Mouse (Mus musculus): ENCODE data around the gene Mybphl. TPM values are rescaled to one million over a fixed set of nuclear protein-coding genes. Genes with fewer than 3 reads are reported as not detected.

The Mybphl gene
- total and polyA plus RNA-seq, 2 experiments from 2014 or later = 0.11 TPM; not detected in 1

GRCm38 (mm10) chr3:108367173-108367572 is 2.5 kb downstream of the Mybphl start:
- Histone ChIP-seq H3K36me3 (ENCODE audit: insufficient read depth, low read length) (no peaks in the 10 kb centered on the region), H3K27me3 (ENCODE audit: insufficient read depth, low read length) (no peaks in the 10 kb centered on the region), H3K4me3 (ENCODE audit: low read length) (no peak overlapping the region), H3K9ac (replicated peaks; ENCODE audit: low read length) (no peak overlapping the region), H3K4me2 (ENCODE audit: low read depth, low read length) (no peak overlapping the region), H3K27ac (no peak overlapping the region), H3K4me1 (ENCODE audit: insufficient read depth, low read length) (no peaks in the 10 kb centered on the region), H3K9me3 (ENCODE audit: low read length) (no peaks in the 10 kb centered on the region)
- peak; percentile 59 for DNase-seq (ENCODE audit: low spot score)
- WGBS = 55% methylated on average over 9 of the region's 9 CpGs
- peak; percentile 48 for ATAC-seq
- TF ChIP-seq CTCF (IDR thresholded peaks at IDR 0.05; ENCODE audit: low read depth) = no peak

GRCm38 (mm10) chr3:108367828-108368227 is 3.1 kb downstream of the Mybphl start:
- TF ChIP-seq CTCF (IDR thresholded peaks at IDR 0.05; ENCODE audit: low read depth) = no peak

GRCm38 (mm10) chr3:108368721-108369120 is 4.0 kb downstream of the Mybphl start:
- H3K4me1 ChIP-seq (ENCODE audit: insufficient read depth, low read length) = no peaks in the 10 kb centered on the region
- no peak for DNase-seq (ENCODE audit: low spot score)
- H3K4me3 ChIP-seq (ENCODE audit: low read length) = no peak overlapping the region
- ATAC-seq = no peak
- no peak overlapping the region for H3K4me2 ChIP-seq (ENCODE audit: low read depth, low read length)
- H3K36me3 ChIP-seq (ENCODE audit: insufficient read depth, low read length) = no peaks in the 10 kb centered on the region
- H3K9me3 ChIP-seq (ENCODE audit: low read length) = no peaks in the 10 kb centered on the region
- 79% methylated on average over 5 of the region's 5 CpGs for WGBS
- no peak overlapping the region for H3K27ac ChIP-seq
- no peak for TF ChIP-seq CTCF (IDR thresholded peaks at IDR 0.05; ENCODE audit: low read depth)
- H3K27me3 ChIP-seq (ENCODE audit: insufficient read depth, low read length) = no peaks in the 10 kb centered on the region
- H3K9ac ChIP-seq (replicated peaks; ENCODE audit: low read length) = no peak overlapping the region

More at GRCm38 (mm10) chr3:108367828-108368227, 3.1 kb downstream of the Mybphl start:
- ATAC-seq (no peak), DNase-seq (ENCODE audit: low spot score) (no peak)
- WGBS = 76% methylated on average over 3 of the region's 3 CpGs
- Histone ChIP-seq H3K36me3 (ENCODE audit: insufficient read depth, low read length) (no peaks in the 10 kb centered on the region), H3K9ac (replicated peaks; ENCODE audit: low read length) (no peak overlapping the region), H3K9me3 (ENCODE audit: low read length) (no peaks in the 10 kb centered on the region), H3K4me3 (ENCODE audit: low read length) (no peak overlapping the region), H3K4me1 (ENCODE audit: insufficient read depth, low read length) (no peaks in the 10 kb centered on the region), H3K27me3 (ENCODE audit: insufficient read depth, low read length) (no peaks in the 10 kb centered on the region), H3K4me2 (ENCODE audit: low read depth, low read length) (no peak overlapping the region), H3K27ac (no peak overlapping the region)

DNA sequence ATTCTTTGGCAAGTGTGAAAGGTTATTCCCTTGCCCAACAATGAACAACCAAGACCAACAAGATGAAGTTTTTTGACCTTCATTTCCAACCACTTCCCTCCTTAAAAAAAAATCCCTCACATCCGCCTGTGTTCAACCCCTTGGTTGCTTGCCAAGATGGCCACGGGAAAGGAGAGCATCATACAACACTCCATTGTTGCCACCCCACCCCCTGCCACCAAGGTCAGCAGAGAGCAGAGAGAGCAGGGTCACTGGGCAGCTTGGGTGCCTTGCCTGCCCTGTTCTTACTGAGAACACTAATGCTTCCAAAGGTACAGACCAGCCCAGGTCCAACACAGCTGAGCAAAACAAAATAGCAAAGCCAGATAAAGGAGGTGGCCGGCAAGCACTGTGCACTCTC is 7.6 kb downstream of the Mybphl start:
- Histone ChIP-seq H3K36me3 (ENCODE audit: insufficient read depth, low read length) (no peaks in the 10 kb centered on the region), H3K9me3 (ENCODE audit: low read length) (no peaks in the 10 kb centered on the region), H3K4me3 (ENCODE audit: low read length) (no peak overlapping the region), H3K4me2 (ENCODE audit: low read depth, low read length) (no peak overlapping the region), H3K9ac (replicated peaks; ENCODE audit: low read length) (no peak overlapping the region), H3K27me3 (ENCODE audit: insufficient read depth, low read length) (no peaks in the 10 kb centered on the region), H3K27ac (no peak overlapping the region), H3K4me1 (ENCODE audit: insufficient read depth, low read length) (no peaks in the 10 kb centered on the region)
- TF ChIP-seq CTCF (IDR thresholded peaks at IDR 0.05; ENCODE audit: low read depth) = no peak
- ATAC-seq (no peak), DNase-seq (ENCODE audit: low spot score) (no peak)
- WGBS = 48% methylated on average over 3 of the region's 3 CpGs

DNA sequence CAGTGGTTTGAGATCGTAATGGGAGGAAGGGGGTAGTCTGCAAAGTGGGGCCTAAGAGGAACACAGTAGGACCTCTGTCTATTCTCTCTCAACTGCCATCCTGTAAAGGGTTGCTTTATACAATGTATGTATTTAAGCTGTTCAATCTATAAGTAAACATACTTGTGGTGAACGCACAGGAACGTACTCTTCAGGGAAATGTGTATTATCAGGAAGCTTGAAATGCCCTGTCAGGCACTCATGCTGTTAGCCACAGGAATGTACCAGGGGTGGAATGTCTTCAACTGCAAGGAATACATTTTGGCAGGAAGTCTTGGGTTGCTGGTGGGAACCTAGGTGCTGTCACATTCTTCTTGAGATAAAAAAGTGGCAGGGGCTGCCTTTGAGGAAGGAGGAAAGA is 8.0 kb downstream of the Mybphl start:
- H3K27ac ChIP-seq = no peak overlapping the region
- no peak overlapping the region for H3K4me3 ChIP-seq (ENCODE audit: low read length)
- no peak for DNase-seq (ENCODE audit: low spot score)
- 86% methylated on average over 3 of the region's 3 CpGs for WGBS
- no peaks in the 10 kb centered on the region for H3K4me1 ChIP-seq (ENCODE audit: insufficient read depth, low read length)
- no peak overlapping the region for H3K9ac ChIP-seq (replicated peaks; ENCODE audit: low read length)
- no peak for ATAC-seq
- TF ChIP-seq CTCF (IDR thresholded peaks at IDR 0.05; ENCODE audit: low read depth) = no peak
- no peaks in the 10 kb centered on the region for H3K36me3 ChIP-seq (ENCODE audit: insufficient read depth, low read length)
- H3K4me2 ChIP-seq (ENCODE audit: low read depth, low read length) = no peak overlapping the region
- H3K9me3 ChIP-seq (ENCODE audit: low read length) = no peaks in the 10 kb centered on the region
- no peaks in the 10 kb centered on the region for H3K27me3 ChIP-seq (ENCODE audit: insufficient read depth, low read length)

GRCm38 (mm10) chr3:108378875-108379663 is 14.4 kb downstream of the Mybphl start:
- H3K36me3 ChIP-seq (ENCODE audit: insufficient read depth, low read length) = no peaks in the 10 kb centered on the region
- WGBS = 61% methylated on average over 7 of the region's 7 CpGs
- H3K9me3 ChIP-seq (ENCODE audit: low read length) = no peaks in the 10 kb centered on the region
- peak overlapping the region; percentile 32; the same call in 1 of the 2 replicates for H3K27ac ChIP-seq
- H3K4me2 ChIP-seq (ENCODE audit: low read depth, low read length) = no peak overlapping the region
- peak; percentile 42 for DNase-seq (ENCODE audit: low spot score)
- no peak overlapping the region for H3K9ac ChIP-seq (replicated peaks; ENCODE audit: low read length)
- H3K27me3 ChIP-seq (ENCODE audit: insufficient read depth, low read length) = no peaks in the 10 kb centered on the region
- ATAC-seq = no peak
- no peak for TF ChIP-seq CTCF (IDR thresholded peaks at IDR 0.05; ENCODE audit: low read depth)
- H3K4me3 ChIP-seq (ENCODE audit: low read length) = no peak overlapping the region
- H3K4me1 ChIP-seq (ENCODE audit: insufficient read depth, low read length) = no peaks in the 10 kb centered on the region

DNA sequence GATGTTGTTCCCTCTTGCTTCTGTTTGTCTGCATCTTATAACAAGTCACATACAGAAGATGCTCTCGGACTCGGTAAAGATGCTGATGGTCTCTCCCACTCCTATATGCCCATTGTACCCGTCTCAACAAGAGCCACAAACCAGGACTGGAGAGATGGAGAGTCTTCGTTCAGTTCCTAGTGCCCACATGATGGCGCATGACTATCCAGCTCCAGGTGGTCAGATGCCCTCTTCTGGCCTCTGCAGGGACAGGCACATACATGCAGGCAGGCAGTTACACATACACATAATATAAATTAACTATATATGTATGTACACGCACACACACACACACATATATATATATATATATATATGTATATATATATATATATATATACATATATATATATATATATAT is 16.0 kb downstream of the Mybphl start:
- peak; percentile 24 for DNase-seq (ENCODE audit: low spot score)
- ATAC-seq = no peak
- H3K4me2 ChIP-seq (ENCODE audit: low read depth, low read length) = no peak overlapping the region
- TF ChIP-seq CTCF (IDR thresholded peaks at IDR 0.05; ENCODE audit: low read depth) = peak; percentile 60
- no peak overlapping the region for H3K4me3 ChIP-seq (ENCODE audit: low read length)
- H3K27ac ChIP-seq = no peak overlapping the region
- WGBS = 79% methylated on average over 6 of the region's 6 CpGs
- no peaks in the 10 kb centered on the region for H3K27me3 ChIP-seq (ENCODE audit: insufficient read depth, low read length)
- no peaks in the 10 kb centered on the region for H3K4me1 ChIP-seq (ENCODE audit: insufficient read depth, low read length)
- no peaks in the 10 kb centered on the region for H3K36me3 ChIP-seq (ENCODE audit: insufficient read depth, low read length)
- no peaks in the 10 kb centered on the region for H3K9me3 ChIP-seq (ENCODE audit: low read length)
- no peak overlapping the region for H3K9ac ChIP-seq (replicated peaks; ENCODE audit: low read length)

All from hindbrain, postnatal 0 days (tissue).